Mouse (Mus musculus): ENCODE measurements around the gene Hist2h4. TPM values are rescaled to one million over a fixed set of nuclear protein-coding genes. Genes with fewer than 3 reads are reported as not detected.

Hist2h4 gene
- polyA plus RNA-seq, 1 experiment from 2014 or later: 14.2 TPM

- Histone ChIP-seq H3K4me1 (replicated peaks; ENCODE audit: control insufficient read depth, insufficient read depth, low read length) (peaks cover 31% of the 10 kb centered on the region), H3K9me3 (ENCODE audit: control insufficient read depth, low read length) (no peaks in the 10 kb centered on the region), H3K4me2 (ENCODE audit: low read length) (no peak overlapping the region), H3K36me3 (ENCODE audit: control insufficient read depth, insufficient read depth, low read length) (no peaks in the 10 kb centered on the region), H3K27me3 (replicated peaks; ENCODE audit: control insufficient read depth, insufficient read depth, low read length) (no peaks in the 10 kb centered on the region), H3K27ac (ENCODE audit: low read depth) (no peak overlapping the region), H3K9ac (ENCODE audit: low read length) (no peak overlapping the region), H3K4me3 (ENCODE audit: low read depth, low read length) (no peak overlapping the region)
- no peak for DNase-seq (ENCODE audit: low spot score)
- 90% methylated on average over 8 of the region's 8 CpGs for WGBS
- ATAC-seq (replicated peaks; ENCODE audit: low FRiP score, low TSS enrichment, low read depth): no peak
Measured at GRCm38 (mm10) chr3:96266132-96266710, 3.1 kb upstream of the Hist2h4 start.

GRCm38 (mm10) chr3:96264404-96264949 is 1.4 kb upstream of the Hist2h4 start:
- DNase-seq (ENCODE audit: low spot score): no peak
- 70% methylated on average over 7 of the region's 7 CpGs for WGBS

GRCm38 (mm10) chr3:96263558-96264403 is 670 bp upstream of the Hist2h4 start:
- H3K4me1 ChIP-seq (replicated peaks; ENCODE audit: control insufficient read depth, insufficient read depth, low read length): peaks cover 28% of the 10 kb centered on the region
- peak; percentile 9; the same call in 1 of the 2 replicates for ATAC-seq (replicated peaks; ENCODE audit: low FRiP score, low TSS enrichment, low read depth)
- peak overlapping the region; percentile 96 for H3K27ac ChIP-seq (ENCODE audit: low read depth)
- H3K4me2 ChIP-seq (ENCODE audit: low read length): peak overlapping the region; percentile 68
- H3K9ac ChIP-seq (ENCODE audit: low read length): peak overlapping the region; percentile 85
- no peaks in the 10 kb centered on the region for H3K36me3 ChIP-seq (ENCODE audit: control insufficient read depth, insufficient read depth, low read length)
- H3K27me3 ChIP-seq (replicated peaks; ENCODE audit: control insufficient read depth, insufficient read depth, low read length): no peaks in the 10 kb centered on the region
- H3K9me3 ChIP-seq (ENCODE audit: control insufficient read depth, low read length): no peaks in the 10 kb centered on the region
- H3K4me3 ChIP-seq (ENCODE audit: low read depth, low read length): peak overlapping the region; percentile 63
- peak; percentile 89 for DNase-seq (ENCODE audit: low spot score)
- 6% methylated on average over 27 of the region's 27 CpGs for WGBS

More at GRCm38 (mm10) chr3:96264404-96264949, 1.4 kb upstream of the Hist2h4 start:
- no peaks in the 10 kb centered on the region for H3K27me3 ChIP-seq (replicated peaks; ENCODE audit: control insufficient read depth, insufficient read depth, low read length)
- H3K27ac ChIP-seq (ENCODE audit: low read depth): peak overlapping the region; percentile 96
- peak overlapping the region; percentile 85 for H3K9ac ChIP-seq (ENCODE audit: low read length)
- no peaks in the 10 kb centered on the region for H3K36me3 ChIP-seq (ENCODE audit: control insufficient read depth, insufficient read depth, low read length)
- H3K4me1 ChIP-seq (replicated peaks; ENCODE audit: control insufficient read depth, insufficient read depth, low read length): peaks cover 28% of the 10 kb centered on the region
- no peak for ATAC-seq (replicated peaks; ENCODE audit: low FRiP score, low TSS enrichment, low read depth)
- H3K9me3 ChIP-seq (ENCODE audit: control insufficient read depth, low read length): no peaks in the 10 kb centered on the region
- H3K4me3 ChIP-seq (ENCODE audit: low read depth, low read length): peak overlapping the region; percentile 63
- H3K4me2 ChIP-seq (ENCODE audit: low read length): peak overlapping the region; percentile 68

- Histone ChIP-seq H3K9ac (ENCODE audit: low read length) (peak overlapping the region; percentile 85), H3K27me3 (replicated peaks; ENCODE audit: control insufficient read depth, insufficient read depth, low read length) (no peaks in the 10 kb centered on the region), H3K36me3 (ENCODE audit: control insufficient read depth, insufficient read depth, low read length) (no peaks in the 10 kb centered on the region), H3K4me3 (ENCODE audit: low read depth, low read length) (peak overlapping the region; percentile 63), H3K9me3 (ENCODE audit: control insufficient read depth, low read length) (no peaks in the 10 kb centered on the region), H3K4me2 (ENCODE audit: low read length) (peak overlapping the region; percentile 68), H3K4me1 (replicated peaks; ENCODE audit: control insufficient read depth, insufficient read depth, low read length) (peaks cover 23% of the 10 kb centered on the region), H3K27ac (ENCODE audit: low read depth) (peak overlapping the region; percentile 96)
- DNase-seq (ENCODE audit: low spot score): peak; percentile 79
- WGBS: under 1% methylated on average over 19 of the region's 19 CpGs
- ATAC-seq (replicated peaks; ENCODE audit: low FRiP score, low TSS enrichment, low read depth): peak; percentile 71
Measured at GRCm38 (mm10) chr3:96262216-96262875, 765 bp downstream of the Hist2h4 start.

GRCm38 (mm10) chr3:96261623-96262022 is 1.5 kb downstream of the Hist2h4 start:
- H3K9ac ChIP-seq (ENCODE audit: low read length): peak overlapping the region; percentile 85
- H3K27me3 ChIP-seq (replicated peaks; ENCODE audit: control insufficient read depth, insufficient read depth, low read length): no peaks in the 10 kb centered on the region
- no peaks in the 10 kb centered on the region for H3K36me3 ChIP-seq (ENCODE audit: control insufficient read depth, insufficient read depth, low read length)
- peak overlapping the region; percentile 96 for H3K27ac ChIP-seq (ENCODE audit: low read depth)
- peak overlapping the region; percentile 68 for H3K4me2 ChIP-seq (ENCODE audit: low read length)
- H3K9me3 ChIP-seq (ENCODE audit: control insufficient read depth, low read length): no peaks in the 10 kb centered on the region
- DNase-seq (ENCODE audit: low spot score) (no peak), ATAC-seq (replicated peaks; ENCODE audit: low FRiP score, low TSS enrichment, low read depth) (no peak)
- no peak overlapping the region for H3K4me3 ChIP-seq (ENCODE audit: low read depth, low read length)
- H3K4me1 ChIP-seq (replicated peaks; ENCODE audit: control insufficient read depth, insufficient read depth, low read length): peaks cover 23% of the 10 kb centered on the region
- 70% methylated on average over 3 of the region's 3 CpGs for WGBS

GRCm38 (mm10) chr3:96260220-96260619 is 2.9 kb downstream of the Hist2h4 start:
- Histone ChIP-seq H3K9me3 (ENCODE audit: control insufficient read depth, low read length) (no peaks in the 10 kb centered on the region), H3K4me1 (replicated peaks; ENCODE audit: control insufficient read depth, insufficient read depth, low read length) (peaks cover 27% of the 10 kb centered on the region), H3K36me3 (ENCODE audit: control insufficient read depth, insufficient read depth, low read length) (no peaks in the 10 kb centered on the region), H3K4me2 (ENCODE audit: low read length) (no peak overlapping the region), H3K4me3 (ENCODE audit: low read depth, low read length) (no peak overlapping the region), H3K27ac (ENCODE audit: low read depth) (no peak overlapping the region), H3K9ac (ENCODE audit: low read length) (no peak overlapping the region), H3K27me3 (replicated peaks; ENCODE audit: control insufficient read depth, insufficient read depth, low read length) (no peaks in the 10 kb centered on the region)
- 89% methylated on average over 5 of the region's 5 CpGs for WGBS
- ATAC-seq (replicated peaks; ENCODE audit: low FRiP score, low TSS enrichment, low read depth) (no peak), DNase-seq (ENCODE audit: low spot score) (no peak)

GRCm38 (mm10) chr3:96257190-96257589 is 5.9 kb downstream of the Hist2h4 start:
- Histone ChIP-seq H3K27ac (ENCODE audit: low read depth) (no peak overlapping the region), H3K4me3 (ENCODE audit: low read depth, low read length) (no peak overlapping the region), H3K9ac (ENCODE audit: low read length) (no peak overlapping the region), H3K27me3 (replicated peaks; ENCODE audit: control insufficient read depth, insufficient read depth, low read length) (no peaks in the 10 kb centered on the region), H3K9me3 (ENCODE audit: control insufficient read depth, low read length) (no peaks in the 10 kb centered on the region), H3K4me1 (replicated peaks; ENCODE audit: control insufficient read depth, insufficient read depth, low read length) (peaks cover 14% of the 10 kb centered on the region), H3K36me3 (ENCODE audit: control insufficient read depth, insufficient read depth, low read length) (no peaks in the 10 kb centered on the region), H3K4me2 (ENCODE audit: low read length) (no peak overlapping the region)
- no peak for ATAC-seq (replicated peaks; ENCODE audit: low FRiP score, low TSS enrichment, low read depth)
- no peak for DNase-seq (ENCODE audit: low spot score)
- 70% methylated on average over 3 of the region's 3 CpGs for WGBS

- Histone ChIP-seq H3K9ac (ENCODE audit: low read length) (no peak overlapping the region), H3K4me1 (replicated peaks; ENCODE audit: control insufficient read depth, insufficient read depth, low read length) (0 out of 2 replicates have a peak, but pooled peaks cover 6% of the 10 kb centered on the region), H3K27me3 (replicated peaks; ENCODE audit: control insufficient read depth, insufficient read depth, low read length) (no peaks in the 10 kb centered on the region), H3K9me3 (ENCODE audit: control insufficient read depth, low read length) (no peaks in the 10 kb centered on the region), H3K4me2 (ENCODE audit: low read length) (peak overlapping the region; percentile 11; the same call in 1 of the 2 replicates), H3K4me3 (ENCODE audit: low read depth, low read length) (no peak overlapping the region), H3K27ac (ENCODE audit: low read depth) (0 out of 2 replicates have a peak overlapping the region, but pooled peaks have one; percentile 6), H3K36me3 (ENCODE audit: control insufficient read depth, insufficient read depth, low read length) (no peaks in the 10 kb centered on the region)
- no peak for ATAC-seq (replicated peaks; ENCODE audit: low FRiP score, low TSS enrichment, low read depth)
- no peak for DNase-seq (ENCODE audit: low spot score)
- 59% methylated on average over 5 of the region's 5 CpGs for WGBS
Measured at GRCm38 (mm10) chr3:96255926-96256593, 7.1 kb downstream of the Hist2h4 start.

Measured in intestine, embryonic 14.5 days (tissue).